Mouse (Mus musculus) E14TG2a.4 (cell line): ENCODE results near the gene Dgkz.

Source experiments
- CTCF ChIP-seq: conservative IDR thresholded peaks from 2 replicates; pipeline ENCODE4 v1.5.1; 2014; ENCODE audit warnings: low read length
- POU5F1 ChIP-seq: IDR thresholded peaks from 2 replicates; pipeline ENCODE4 v1.6.1; 2014; ENCODE audit warnings: low read length, borderline replicate concordance

DNA sequence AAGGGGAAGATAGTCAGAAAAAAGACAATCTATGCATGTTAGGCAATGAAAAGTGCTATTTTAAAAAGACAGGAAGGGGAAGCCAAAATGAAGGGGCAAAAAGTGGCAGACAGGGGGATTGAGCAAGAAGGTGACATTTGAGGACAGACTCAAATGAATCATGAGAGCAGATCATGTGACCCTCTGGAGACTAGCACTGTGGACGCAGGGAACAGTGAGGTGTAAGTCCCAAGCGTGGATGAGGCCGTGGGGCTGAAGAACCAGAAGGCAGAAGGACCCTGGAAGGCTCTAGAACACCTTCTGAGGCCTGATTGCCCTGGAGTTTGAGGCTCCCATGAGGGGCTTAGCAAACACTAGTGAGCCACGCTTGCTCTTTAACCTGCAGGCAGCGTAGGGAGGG, 9.3 kb downstream of the Dgkz start:
- TF ChIP-seq CTCF (no peak), POU5F1 (no peak)
